In genomic region chr10:13375820-13376219, GRCm38 (mm10) we compare ENCODE assay signal across 10 mouse cellular contexts.
DNase-seq lines count a peak whose midpoint lies in the region; ATAC-seq and TF ChIP-seq lines count a peak whose summit lies in the region.
"Had no signal": no experiment of that assay in that cellular context is flagged by ENCODE, and none has a peak within 500 bp of the region (broad histone marks: within the 10 kb centered on the region; RNA-seq: fewer than 3 reads in every experiment).

No protein-coding gene starts in this region.

- no peak overlapping the region for H3K4me3 ChIP-seq in liver, embryonic 12.5 days
- H3K4me3 ChIP-seq in heart, embryonic 14.5 days (ENCODE audit: control insufficient read depth in 1 of 2, insufficient read depth in 1 of 2, low read depth in 1 of 2, low read length in 2 of 2), result no peak overlapping the region
- H3K4me3 ChIP-seq in stomach, embryonic 14.5 days (ENCODE audit: low read depth, low read length), result no peak overlapping the region
- H3K4me3 ChIP-seq in cerebellum, adult 2 months (replicated peaks; ENCODE audit: insufficient read depth, low read depth, low read length), result no peak overlapping the region
- H3K4me3 ChIP-seq: erythroblast, embryonic 14.5 days; liver, embryonic 15.5 days had no signal

- no peak overlapping the region for H3K9ac ChIP-seq in liver, embryonic 12.5 days
- H3K9ac ChIP-seq in heart, embryonic 14.5 days (ENCODE audit: low read length), result no peak overlapping the region
- H3K9ac ChIP-seq in stomach, embryonic 14.5 days (replicated peaks; ENCODE audit: low read depth, low read length), result no peak overlapping the region
- H3K9ac ChIP-seq: liver, embryonic 15.5 days had no signal

- peak; percentile 29 for DNase-seq in liver
- DNase-seq in kidney, postnatal 4 days, result peak; percentile 72 to 80
- no peak for DNase-seq in cerebellum, adult 2 months
- no peak for DNase-seq in layer of hippocampus, postnatal 25 days (ENCODE audit: extremely low spot score in 1 of 2, low spot score in 1 of 2)
- DNase-seq in left cerebral cortex, postnatal 25 days (ENCODE audit: low spot score in 2 of 2), result no peak

- no peak for ATAC-seq in liver, embryonic 12.5 days
- no peak for ATAC-seq in heart, embryonic 14.5 days (ENCODE audit: insufficient number of reproducible peaks, insufficient read depth, low FRiP score, low read depth)
- ATAC-seq in stomach, embryonic 14.5 days (ENCODE audit: insufficient number of reproducible peaks, insufficient read depth, low FRiP score, low read depth), result peak; percentile 77; the same call in 1 of the 2 replicates

- WGBS in liver, embryonic 12.5 days (ENCODE audit: insufficient replicate concordance), result 52% methylated on average over 3 of the region's 3 CpGs
- WGBS in heart, embryonic 14.5 days, result 40% methylated on average over 3 of the region's 3 CpGs
- 12% methylated on average over 3 of the region's 3 CpGs for WGBS in stomach, embryonic 14.5 days
- WGBS in cerebellum, adult 2 months, result 22% methylated on average over 3 of the region's 3 CpGs

- H3K4me1 ChIP-seq in liver, embryonic 12.5 days, result no peaks in the 10 kb centered on the region
- H3K4me1 ChIP-seq in heart, embryonic 14.5 days (ENCODE audit: control insufficient read depth in 2 of 2, insufficient read depth in 2 of 2, low read length in 2 of 2), result peaks cover 8 to 29% of the 10 kb centered on the region in 2 experiments
- H3K4me1 ChIP-seq in stomach, embryonic 14.5 days (ENCODE audit: control insufficient read depth, insufficient read depth, low read length), result peaks cover 19% of the 10 kb centered on the region
- H3K4me1 ChIP-seq in cerebellum, adult 2 months (ENCODE audit: control insufficient read depth, insufficient read depth, low read length), result no peaks in the 10 kb centered on the region
- H3K4me1 ChIP-seq: liver, embryonic 15.5 days had no signal

- H3K4me2 ChIP-seq in liver, embryonic 12.5 days, result no peak overlapping the region
- no peak overlapping the region for H3K4me2 ChIP-seq in heart, embryonic 14.5 days (ENCODE audit: low read length)
- no peak overlapping the region for H3K4me2 ChIP-seq in stomach, embryonic 14.5 days (replicated peaks; ENCODE audit: low read depth, low read length)
- H3K4me2 ChIP-seq: liver, embryonic 15.5 days had no signal

- no peak for TF ChIP-seq CTCF in cerebellum, adult 2 months (IDR thresholded peaks at IDR 0.05; ENCODE audit: borderline replicate concordance, insufficient read depth, low read depth, low read length)

- intact Hi-C loops in left cerebral cortex, postnatal 25 days (cut with DNase I), result no loop called here

- no peak overlapping the region for H3K27ac ChIP-seq in liver, embryonic 12.5 days
- peak overlapping the region; percentile 55 to 69; a peak in 3 of 4 replicates for H3K27ac ChIP-seq in heart, embryonic 14.5 days (replicated peaks in 1 of 2; ENCODE audit: control insufficient read depth in 1 of 2, insufficient read depth in 1 of 2, low read depth in 2 of 2, low read length in 2 of 2)
- peak overlapping the region; percentile 92 for H3K27ac ChIP-seq in stomach, embryonic 14.5 days (ENCODE audit: low read length)
- H3K27ac ChIP-seq in cerebellum, adult 2 months (ENCODE audit: insufficient read depth, low read length), result no peak overlapping the region
- H3K27ac ChIP-seq: liver, embryonic 15.5 days had no signal

- no peaks in the 10 kb centered on the region for H3K27me3 ChIP-seq in liver, embryonic 12.5 days (replicated peaks)
- H3K27me3 ChIP-seq in heart, embryonic 14.5 days (ENCODE audit: control insufficient read depth, insufficient read depth, low read length), result no peaks in the 10 kb centered on the region
- no peaks in the 10 kb centered on the region for H3K27me3 ChIP-seq in stomach, embryonic 14.5 days (ENCODE audit: control insufficient read depth, insufficient read depth, low read length)
- no peaks in the 10 kb centered on the region for H3K27me3 ChIP-seq in cerebellum, adult 2 months (ENCODE audit: control insufficient read depth, insufficient read depth, low read length)
- H3K27me3 ChIP-seq: liver, embryonic 15.5 days had no signal

- H3K9me3 ChIP-seq in liver, embryonic 12.5 days (replicated peaks), result no peaks in the 10 kb centered on the region
- H3K9me3 ChIP-seq in heart, embryonic 14.5 days (ENCODE audit: control insufficient read depth, low read length), result no peaks in the 10 kb centered on the region
- no peaks in the 10 kb centered on the region for H3K9me3 ChIP-seq in stomach, embryonic 14.5 days (ENCODE audit: control insufficient read depth, low read depth, low read length)
- H3K9me3 ChIP-seq: liver, embryonic 15.5 days had no signal

- no peak for TF ChIP-seq POLR2A in cerebellum, adult 2 months (IDR thresholded peaks at IDR 0.05; ENCODE audit: borderline replicate concordance, insufficient read depth, low read length)

- H3K36me3 ChIP-seq in liver, embryonic 12.5 days, result no peaks in the 10 kb centered on the region
- no peaks in the 10 kb centered on the region for H3K36me3 ChIP-seq in heart, embryonic 14.5 days (ENCODE audit: control insufficient read depth, insufficient read depth, low read length)
- H3K36me3 ChIP-seq in stomach, embryonic 14.5 days (ENCODE audit: control insufficient read depth, insufficient read depth, low read length), result no peaks in the 10 kb centered on the region
- H3K36me3 ChIP-seq: liver, embryonic 15.5 days had no signal

Comparison
In these comparisons a context has a peak if more than half of its experiments do, and no peak if none do; other contexts are left out.
1. DNase-seq: peak in liver (single experiment) and kidney, postnatal 4 days (2 of 2); none in cerebellum, adult 2 months (0 of 2), layer of hippocampus, postnatal 25 days (0 of 2) and left cerebral cortex, postnatal 25 days (0 of 2).
2. H3K27ac ChIP-seq: peak in heart, embryonic 14.5 days (2 of 2) and stomach, embryonic 14.5 days (single experiment); none in liver, embryonic 12.5 days (single experiment) and cerebellum, adult 2 months (single experiment).